Mouse (Mus musculus) spleen, adult 2 months (tissue): ENCODE data around the gene Arhgap25.
A peak's percentile ranks its signal among the peaks of the same experiment; 100 is the strongest.

ENCODE experiments used
- CTCF ChIP-seq: fragments of 200-500 bp; IDR thresholded peaks from 2 replicates; pipeline ENCODE4 v1.5.1; 2011; ENCODE audit warnings: mild to moderate bottlenecking, inconsistent platforms; ENCODE audit not compliant: insufficient read depth, insufficient read length, insufficient replicate concordance; ENCODE audit errors: extremely low read depth
- POLR2A ChIP-seq: fragments of 200-500 bp; IDR thresholded peaks from 2 replicates; pipeline ENCODE4 v1.6.1; 2011; ENCODE audit warnings: low read depth, low read length, inconsistent platforms

DNA sequence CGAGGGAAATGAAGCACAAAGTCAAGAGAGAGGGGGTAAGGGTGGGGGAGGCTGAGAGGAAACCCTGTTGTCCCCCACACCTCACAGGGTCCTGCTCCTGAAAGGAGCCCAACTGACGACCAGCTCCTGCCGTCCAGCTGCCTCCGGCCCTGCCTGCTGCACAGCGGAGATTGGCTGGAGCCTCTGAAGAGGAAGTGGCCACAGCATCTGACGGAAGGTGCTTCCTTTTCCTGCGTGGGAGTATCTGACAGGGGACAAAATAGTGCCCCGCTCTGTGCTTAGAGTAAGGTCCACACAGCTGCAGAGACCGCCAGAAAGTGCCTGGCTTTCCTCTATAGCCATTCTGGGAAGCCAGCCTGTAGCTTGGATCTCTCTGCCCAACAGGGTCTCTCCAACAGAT, 36.9 kb downstream of the Arhgap25 start:
- TF ChIP-seq POLR2A: peak; percentile 42
- no peak for TF ChIP-seq CTCF
